Mouse (Mus musculus) midbrain, embryonic 14.5 days (tissue): ENCODE data around the gene Ccp110. TPM values are rescaled to one million over a fixed set of nuclear protein-coding genes. Genes with fewer than 3 reads are reported as not detected.

Source experiments
- ATAC-seq: fragments of 200-750 bp; cut with Nextera tagmentation; 2 replicates; pipeline ENCODE4 v1.8.0; 2017; ENCODE audit warnings: moderate number of reproducible peaks, moderate library complexity; ENCODE audit not compliant: low FRiP score, low TSS enrichment
- DNase-seq: peaks from one replicate; pipeline ENCODE4 v3.0.0-alpha.2; 2015
- H3K27ac ChIP-seq: fragments of 300-500 bp; sonication (generic); replicated peaks from 2 replicates; pipeline ENCODE4 v1.5.1; 2014; ENCODE audit warnings: mild to moderate bottlenecking, low read depth, low read length, moderate library complexity
- H3K27me3 ChIP-seq: fragments of 300-500 bp; sonication (generic); 2 replicates; pipeline ENCODE4 v1.6.1; 2014; ENCODE audit warnings: low read length, control low read depth, mixed read lengths; ENCODE audit not compliant: control insufficient read depth, insufficient read depth
- H3K36me3 ChIP-seq: fragments of 300-500 bp; sonication (generic); 2 replicates; pipeline ENCODE4 v1.6.1; 2014; ENCODE audit warnings: low read length, control low read depth; ENCODE audit not compliant: control insufficient read depth, insufficient read depth
- H3K4me1 ChIP-seq: fragments of 300-500 bp; sonication (generic); 2 replicates; pipeline ENCODE4 v1.6.1; 2014; ENCODE audit warnings: mild to moderate bottlenecking, antibody characterized with exemption, low read length, control low read depth; ENCODE audit not compliant: control insufficient read depth, insufficient read depth
- H3K4me2 ChIP-seq: fragments of 300-500 bp; sonication (generic); 2 replicates; pipeline ENCODE4 v1.6.1; 2014; ENCODE audit warnings: mild to moderate bottlenecking, low read length, moderate library complexity
- H3K4me3 ChIP-seq: fragments of 300-500 bp; sonication (generic); replicated peaks from 2 replicates; pipeline ENCODE4 v1.5.1; 2014; ENCODE audit warnings: low read depth, low read length
- H3K9ac ChIP-seq: fragments of 300-500 bp; sonication (generic); replicated peaks from 2 replicates; pipeline ENCODE4 v1.6.1; 2014; ENCODE audit warnings: mild to moderate bottlenecking, low read length, moderate library complexity
- H3K9me3 ChIP-seq: fragments of 300-500 bp; sonication (generic); 2 replicates; pipeline ENCODE4 v1.6.1; 2016; ENCODE audit warnings: low read length, control low read depth, mixed read lengths; ENCODE audit not compliant: control insufficient read depth
- WGBS: fragments of 180-500 bp; shearing (Covaris S2); extraction: QIAGEN DNeasy Blood & Tissue Kit; methylation state at CpG from one replicate; pipeline ENCODE4 v1.1.7; 2014; 5-methylcytosine and 5-hydroxymethylcytosine counted together
- polyA plus RNA-seq: library from polyadenylated mRNA; unstranded; fragments of >200 nt; fragmentation: Nextera tagmentation; extraction: Ambion mirVana; gene quantifications from 2 replicates; pipeline ENCODE4 v1.2.1, GENCODE M21; 2014

The Ccp110 gene
- polyA plus RNA-seq, 1 experiment from 2014 or later: 20.1 TPM

DNA sequence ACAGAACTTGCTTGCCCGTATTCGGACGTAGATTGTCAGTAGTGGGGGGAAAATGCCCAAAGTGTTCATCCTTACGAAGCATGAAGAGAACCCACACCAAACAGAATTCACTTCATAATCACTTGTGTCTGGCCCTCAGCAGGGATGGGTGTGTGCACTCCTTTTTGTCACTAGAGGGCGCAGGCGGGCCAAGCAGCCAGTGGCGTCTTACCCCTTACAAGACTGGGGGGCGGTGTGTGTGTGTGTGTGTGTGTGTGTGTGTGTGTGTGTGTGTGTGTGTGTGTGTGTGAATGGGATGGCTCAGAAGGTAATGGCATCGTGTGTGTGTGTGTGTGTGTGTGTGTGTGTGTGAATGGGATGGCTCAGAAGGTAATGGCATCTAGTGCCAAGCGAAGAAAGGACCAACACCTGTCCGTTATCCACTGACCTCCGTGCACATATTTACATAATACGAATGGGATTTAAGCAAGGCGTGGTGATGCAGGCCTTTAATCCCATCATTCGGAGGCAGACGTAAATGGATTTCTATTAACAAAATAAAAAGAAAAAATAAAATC is 27.7 kb downstream of the Ccp110 start, which contains the start of gene Vps35l:
TSS of gene Vps35l (plus strand) at position 252 of the 557 bp plus-strand sequence.
- Histone ChIP-seq H3K9ac (peak within 1 kb of the TSS; percentile 71), H3K9me3 (no peaks in the 10 kb centered on the region), H3K36me3 (peaks cover 27% of the 10 kb centered on the region), H3K27me3 (no peaks in the 10 kb centered on the region), H3K4me3 (peak within 1 kb of the TSS; percentile 71), H3K4me1 (peaks cover 10% of the 10 kb centered on the region), H3K27ac (peak within 1 kb of the TSS; percentile 86), H3K4me2 (peak within 1 kb of the TSS; percentile 76)
- DNase-seq (peak; percentile 93), ATAC-seq (peak; percentile 85)
- WGBS: 1% methylated on average over 16 of the region's 16 CpGs

DNA sequence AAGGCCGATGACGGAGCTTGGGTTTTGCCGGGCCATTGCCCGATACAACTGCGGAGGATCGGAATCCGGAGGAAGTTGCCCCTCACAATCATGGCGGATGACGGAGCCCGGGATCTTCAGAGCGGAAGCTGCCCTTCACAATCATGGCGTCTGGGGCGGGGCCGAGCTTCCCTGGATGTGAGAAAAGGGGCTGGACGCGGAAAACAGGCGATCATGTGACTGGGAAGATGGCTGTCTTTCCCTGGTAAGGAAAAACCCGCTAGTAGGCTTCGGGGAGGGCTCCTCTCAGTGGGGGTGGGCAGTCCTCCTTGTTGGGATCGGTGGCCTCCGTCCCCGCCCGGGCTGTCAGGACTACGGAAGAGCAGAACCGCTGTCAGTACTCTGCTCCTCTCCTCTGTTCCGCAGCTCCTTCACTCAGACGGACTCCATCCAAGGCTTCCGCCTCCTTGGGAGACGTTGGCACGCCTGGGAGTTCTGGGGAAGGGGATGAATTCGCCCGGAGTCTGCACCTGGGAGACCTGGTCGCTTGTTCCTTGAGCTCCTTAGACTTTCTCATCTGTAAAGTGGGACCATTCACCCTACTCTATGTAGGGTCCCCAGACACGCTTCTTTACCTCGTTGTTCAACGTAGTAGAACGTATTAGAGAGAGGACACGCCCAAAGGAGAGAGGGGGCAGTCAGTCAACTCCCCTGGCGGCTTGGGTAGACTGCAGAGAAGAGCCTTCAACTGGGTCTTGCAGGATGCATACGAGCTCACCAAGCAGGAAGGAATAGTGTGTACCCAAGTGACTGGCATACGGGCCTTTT is 28.4 kb downstream of the Ccp110 start:
- H3K4me1 ChIP-seq: peaks cover 10% of the 10 kb centered on the region
- peak overlapping the region; percentile 71 for H3K9ac ChIP-seq
- peak overlapping the region; percentile 76 for H3K4me2 ChIP-seq
- no peaks in the 10 kb centered on the region for H3K9me3 ChIP-seq
- H3K27me3 ChIP-seq: no peaks in the 10 kb centered on the region
- peaks cover 29% of the 10 kb centered on the region for H3K36me3 ChIP-seq
- peak overlapping the region; percentile 71 for H3K4me3 ChIP-seq
- peak; percentile 99 for DNase-seq
- 3% methylated on average over 41 of the region's 41 CpGs for WGBS
- H3K27ac ChIP-seq: peak overlapping the region; percentile 86
- peak; percentile 96 for ATAC-seq

- Histone ChIP-seq H3K4me2 (no peak overlapping the region), H3K9ac (no peak overlapping the region)
- WGBS: 82% methylated on average over 6 of the region's 6 CpGs
Measured at GRCm38 (mm10) chr7:118742278-118742677, 29.9 kb downstream of the Ccp110 start.

GRCm38 (mm10) chr7:118744766-118745165 is 32.4 kb downstream of the Ccp110 start:
- ATAC-seq (no peak), DNase-seq (no peak)
- no peak overlapping the region for H3K9ac ChIP-seq
- peaks cover 10% of the 10 kb centered on the region for H3K4me1 ChIP-seq
- WGBS: 97% methylated on average over 5 of the region's 5 CpGs
- H3K27me3 ChIP-seq: no peaks in the 10 kb centered on the region
- peaks cover 54% of the 10 kb centered on the region for H3K36me3 ChIP-seq
- no peaks in the 10 kb centered on the region for H3K9me3 ChIP-seq
- H3K4me2 ChIP-seq: no peak overlapping the region
- H3K4me3 ChIP-seq: no peak overlapping the region
- H3K27ac ChIP-seq: no peak overlapping the region

More at GRCm38 (mm10) chr7:118742278-118742677, 29.9 kb downstream of the Ccp110 start:
- peaks cover 10% of the 10 kb centered on the region for H3K4me1 ChIP-seq
- DNase-seq (no peak), ATAC-seq (no peak)
- H3K9me3 ChIP-seq: no peaks in the 10 kb centered on the region
- no peak overlapping the region for H3K27ac ChIP-seq
- H3K27me3 ChIP-seq: no peaks in the 10 kb centered on the region
- H3K36me3 ChIP-seq: peaks cover 33% of the 10 kb centered on the region
- no peak overlapping the region for H3K4me3 ChIP-seq

- no peak overlapping the region for H3K4me3 ChIP-seq
- DNase-seq: no peak
- no peak for ATAC-seq
- H3K9me3 ChIP-seq: no peaks in the 10 kb centered on the region
- no peak overlapping the region for H3K27ac ChIP-seq
- WGBS: 87% methylated on average over 12 of the region's 12 CpGs
- H3K27me3 ChIP-seq: no peaks in the 10 kb centered on the region
- H3K36me3 ChIP-seq: peaks cover 87% of the 10 kb centered on the region
- H3K4me1 ChIP-seq: no peaks in the 10 kb centered on the region
- H3K9ac ChIP-seq: no peak overlapping the region
- H3K4me2 ChIP-seq: no peak overlapping the region
Measured at GRCm38 (mm10) chr7:118747891-118748672, 35.7 kb downstream of the Ccp110 start.

GRCm38 (mm10) chr7:118749706-118750105 is 37.4 kb downstream of the Ccp110 start:
- Histone ChIP-seq H3K27ac (no peak overlapping the region), H3K4me3 (no peak overlapping the region), H3K27me3 (no peaks in the 10 kb centered on the region), H3K36me3 (peaks cover 94% of the 10 kb centered on the region), H3K9me3 (no peaks in the 10 kb centered on the region), H3K4me2 (no peak overlapping the region), H3K4me1 (no peaks in the 10 kb centered on the region), H3K9ac (no peak overlapping the region)
- WGBS: 90% methylated on average over 8 of the region's 8 CpGs
- ATAC-seq: no peak
- no peak for DNase-seq

DNA sequence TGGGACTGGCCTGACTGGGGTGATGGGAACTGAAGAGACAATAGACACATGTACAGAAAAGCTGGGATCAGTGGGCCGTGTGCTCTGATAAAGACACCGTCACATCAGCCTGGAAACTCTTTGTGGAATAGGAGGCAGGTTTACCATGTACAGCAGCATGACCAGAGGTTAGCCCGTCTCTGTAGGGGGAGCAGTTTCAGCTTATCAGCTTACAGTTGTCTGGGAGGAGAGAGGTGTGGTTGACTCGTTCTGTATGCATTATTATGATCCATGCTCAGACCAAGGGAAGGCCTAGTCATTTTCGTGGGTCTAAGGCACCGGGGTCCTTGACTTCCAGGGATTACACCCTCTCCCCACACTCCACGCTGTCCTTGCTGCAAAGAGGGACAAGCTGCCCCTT is 39.3 kb downstream of the Ccp110 start:
- H3K9ac ChIP-seq: no peak overlapping the region
- no peak for ATAC-seq

DNA sequence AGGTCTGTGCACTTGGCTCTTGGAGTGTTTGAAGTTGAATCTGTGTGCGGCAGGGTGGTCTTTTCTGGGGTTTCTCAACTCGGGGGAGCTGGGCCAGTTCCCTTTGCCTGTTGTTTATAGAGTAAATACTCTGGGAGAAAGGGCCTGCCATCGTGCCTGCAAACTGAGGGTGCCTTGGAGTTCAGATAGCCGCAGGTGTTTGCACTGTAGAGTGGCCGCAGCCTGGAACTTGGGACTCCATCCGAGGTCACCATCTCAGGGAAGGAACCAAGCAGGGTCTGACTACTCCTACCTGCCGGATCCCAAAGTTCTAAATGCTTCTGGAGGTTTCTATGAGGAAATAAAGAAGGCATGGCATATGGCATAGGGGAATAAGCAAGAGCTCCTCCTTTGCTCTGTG is 43.4 kb downstream of the Ccp110 start:
- H3K36me3 ChIP-seq: peaks cover 81% of the 10 kb centered on the region
- H3K9ac ChIP-seq: no peak overlapping the region
- 87% methylated on average over 7 of the region's 7 CpGs for WGBS
- H3K27me3 ChIP-seq: no peaks in the 10 kb centered on the region
- H3K27ac ChIP-seq: no peak overlapping the region
- ATAC-seq: no peak
- no peaks in the 10 kb centered on the region for H3K4me1 ChIP-seq
- DNase-seq: no peak
- no peak overlapping the region for H3K4me3 ChIP-seq
- H3K9me3 ChIP-seq: no peaks in the 10 kb centered on the region
- no peak overlapping the region for H3K4me2 ChIP-seq

More for the DNA sequence above, 39.3 kb downstream of the Ccp110 start:
- H3K4me2 ChIP-seq: no peak overlapping the region
- 89% methylated on average over 7 of the region's 7 CpGs for WGBS
- no peak for DNase-seq
- no peaks in the 10 kb centered on the region for H3K27me3 ChIP-seq
- no peak overlapping the region for H3K27ac ChIP-seq
- H3K9me3 ChIP-seq: no peaks in the 10 kb centered on the region
- no peaks in the 10 kb centered on the region for H3K4me1 ChIP-seq
- no peak overlapping the region for H3K4me3 ChIP-seq
- H3K36me3 ChIP-seq: peaks cover 94% of the 10 kb centered on the region
